Mouse (Mus musculus) layer of hippocampus, postnatal 14 days (tissue): ENCODE measurements around the gene Pip4k2c. TPM values are rescaled to one million over a fixed set of nuclear protein-coding genes. Genes with fewer than 3 reads are reported as not detected.
"Not testable (repeated sequence)": the region's sequence is repeated elsewhere in the genome, so short reads cannot be mapped to it uniquely, and the experiment has no call there.

Experiments
- DNase-seq, 2 experiments: peaks; one replicate each; pipeline ENCODE4 v3.0.0; 2021 to 2022; ENCODE audit warnings: low spot score in 2 of 2, mixed read lengths in 1 of 2
- total RNA-seq, 2 experiments: library from RNA; stranded (reverse); gene quantifications; 2 replicates each; pipeline ENCODE4 v1.2.3; 2021

The Pip4k2c gene
- total RNA-seq, 2 experiments from 2014 or later: 65.7 to 69.2 TPM

DNA sequence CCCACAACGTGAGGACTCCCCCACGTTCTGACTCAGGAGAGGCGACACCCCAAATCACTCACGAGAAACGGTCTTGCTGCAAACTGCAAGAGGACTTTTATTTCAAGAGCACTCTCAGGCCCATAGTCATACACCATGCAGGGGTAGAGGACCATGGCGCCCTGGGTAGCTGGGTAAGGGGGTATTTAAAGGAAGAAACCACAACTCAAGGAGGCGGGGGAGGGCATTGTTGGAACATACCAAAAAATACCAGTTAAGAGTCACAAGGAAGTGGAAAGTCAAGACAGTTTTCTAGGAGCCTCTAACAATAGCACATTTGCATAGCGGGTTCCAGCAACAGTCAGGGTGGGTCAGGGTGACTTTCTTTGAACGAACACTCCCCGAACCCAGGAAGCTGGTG lies 58.8 kb downstream of the Pip4k2c start:
- DNase-seq: not testable (repeated sequence)

DNA sequence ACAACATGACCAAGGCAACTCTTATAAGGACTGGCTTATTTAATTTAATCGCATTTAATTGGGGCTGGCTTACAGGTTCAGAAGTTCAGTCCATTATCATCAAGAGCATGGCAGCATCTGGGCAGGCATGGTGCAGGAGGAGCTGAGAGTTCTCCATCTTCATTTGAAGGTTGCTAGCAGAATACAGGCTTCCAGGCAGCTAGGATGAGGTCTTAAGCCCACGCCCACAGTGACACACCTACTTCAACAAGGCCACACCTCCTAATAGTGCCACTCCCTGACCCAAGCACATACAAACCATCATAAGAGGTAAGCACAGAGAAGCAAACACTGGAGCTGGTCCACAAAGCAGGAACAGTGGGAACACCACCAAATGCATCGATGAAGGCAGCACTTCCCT lies 60.2 kb downstream of the Pip4k2c start:
- not testable (repeated sequence) for DNase-seq

DNA sequence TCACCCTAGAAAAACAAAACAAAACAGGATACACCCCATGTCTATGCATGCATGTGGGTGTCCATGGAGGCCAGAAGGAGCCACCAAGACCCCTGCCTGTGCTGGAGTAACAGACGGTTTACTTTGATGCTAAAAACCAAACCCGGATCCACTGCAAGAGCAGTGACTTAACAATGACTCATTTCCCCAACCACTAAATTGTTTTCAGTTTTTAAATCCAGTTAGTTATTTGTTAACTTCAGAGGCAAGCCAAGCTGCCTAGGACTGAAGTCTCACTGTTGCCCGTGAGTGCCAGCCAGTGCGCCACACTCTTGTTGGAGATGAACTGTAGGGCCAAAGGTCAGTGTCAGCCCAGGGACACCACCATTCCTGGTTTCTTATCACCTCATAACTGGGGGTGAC lies 60.9 kb downstream of the Pip4k2c start:
- no peak for DNase-seq

DNA sequence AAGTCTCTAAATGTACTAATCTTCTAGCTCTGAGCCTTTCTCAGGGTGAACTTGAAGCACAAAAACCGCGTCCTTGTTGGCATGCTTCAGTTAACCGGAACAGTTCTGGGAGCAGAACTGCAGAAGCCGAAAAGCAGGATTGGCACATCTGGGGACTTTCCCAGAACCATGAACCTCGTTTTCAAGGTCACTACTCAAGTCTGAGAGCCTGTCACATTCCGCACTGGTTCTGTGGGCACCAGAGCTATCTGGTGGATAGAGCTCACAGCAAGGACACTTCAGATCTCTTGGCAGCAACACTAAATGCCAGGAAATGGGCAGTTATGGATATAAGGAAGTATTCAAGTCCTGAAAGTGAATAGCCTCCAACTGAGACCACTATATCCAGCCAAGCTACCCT lies 64.2 kb downstream of the Pip4k2c start:
- DNase-seq: no peak

Other genes starting within 250 kb of the Pip4k2c start
- gene Ctdsp2, start 232.9 kb downstream of the Pip4k2c start, total RNA-seq: 10 to 100 TPM; 90.7 to 93.6 TPM
- gene Avil, start 210.9 kb downstream of the Pip4k2c start, total RNA-seq: under 1 TPM; 0.48 to 0.62 TPM
- 10 to 100 TPM; 27.4 to 31.9 TPM for gene Tsfm, start 180.7 kb downstream of the Pip4k2c start, total RNA-seq
- 10 to 100 TPM; 10.2 to 10.9 TPM for gene Mettl1, start 170.2 kb downstream of the Pip4k2c start, total RNA-seq
- gene Eef1akmt3, start 170.1 kb downstream of the Pip4k2c start, total RNA-seq: under 1 TPM; 0.36 to 0.41 TPM
- 1 to 10 TPM in 1 of 2 experiments, under 1 TPM in 1; 0.74 to 1.0 TPM for gene Cyp27b1, start 163.3 kb downstream of the Pip4k2c start, total RNA-seq
- 10 to 100 TPM; 31.8 to 34.9 TPM for gene March9, start 151.4 kb downstream of the Pip4k2c start, total RNA-seq
- 100 to 1,000 TPM; 120 to 123 TPM for gene Cdk4, start 148.1 kb downstream of the Pip4k2c start, total RNA-seq
- gene Tspan31, start 141.3 kb downstream of the Pip4k2c start, total RNA-seq: 10 to 100 TPM; 62.7 to 65.4 TPM
- gene Agap2, start 136.3 kb downstream of the Pip4k2c start, total RNA-seq: 100 to 1,000 TPM; 719 to 736 TPM
- 100 to 1,000 TPM; 100 to 103 TPM for gene Os9, start 90.5 kb downstream of the Pip4k2c start, total RNA-seq
- gene B4galnt1, start 46.4 kb downstream of the Pip4k2c start, total RNA-seq: 100 to 1,000 TPM; 108 to 110 TPM
- gene Slc26a10, start 30.9 kb downstream of the Pip4k2c start, total RNA-seq: 1 to 10 TPM; 4.6 to 5.9 TPM
- 100 to 1,000 TPM; 196 to 200 TPM for gene Arhgef25, start 21.5 kb downstream of the Pip4k2c start, total RNA-seq
- gene Dtx3, start 15.9 kb downstream of the Pip4k2c start, total RNA-seq: 100 to 1,000 TPM; 200 to 207 TPM
- 100 to 1,000 TPM; 413 to 455 TPM for gene Kif5a, start 51.8 kb upstream of the Pip4k2c start, total RNA-seq
- gene Dctn2, start 54.8 kb upstream of the Pip4k2c start, total RNA-seq: 100 to 1,000 TPM; 298 to 304 TPM
- 10 to 100 TPM; 46.0 to 53.3 TPM for gene Mbd6, start 77.4 kb upstream of the Pip4k2c start, total RNA-seq
- gene Mars, start 100.2 kb upstream of the Pip4k2c start, total RNA-seq: 10 to 100 TPM; 56.3 to 59.4 TPM
- 1 to 10 TPM in 1 of 2 experiments, under 1 TPM in 1; 0.99 to 1.1 TPM for gene Arhgap9, start 110.4 kb upstream of the Pip4k2c start, total RNA-seq
- gene Gli1, start 130.4 kb upstream of the Pip4k2c start, total RNA-seq: 1 to 10 TPM; 2.0 to 3.3 TPM
- under 1 TPM in 1 of 2 experiments, not detected in 1; 0.07 TPM for gene Inhbe, start 142.8 kb upstream of the Pip4k2c start, total RNA-seq
- not detected for gene Inhbc, start 158.8 kb upstream of the Pip4k2c start, total RNA-seq
- gene R3hdm2, start 168.7 kb upstream of the Pip4k2c start, total RNA-seq: 100 to 1,000 TPM; 161 to 186 TPM